Mouse (Mus musculus) spleen, postnatal 10 days (tissue): Measurements from ENCODE around the gene Zfp592.
"Not testable (repeated sequence)": the region's sequence is repeated elsewhere in the genome, so short reads cannot be mapped to it uniquely, and the experiment has no call there.

Experiments used
- DNase-seq, 2 experiments: peaks; one replicate each; pipeline ENCODE4 v3.0.0; 2021 to 2022; ENCODE audit warnings: low spot score in 2 of 2

Gene Zfp592

DNA sequence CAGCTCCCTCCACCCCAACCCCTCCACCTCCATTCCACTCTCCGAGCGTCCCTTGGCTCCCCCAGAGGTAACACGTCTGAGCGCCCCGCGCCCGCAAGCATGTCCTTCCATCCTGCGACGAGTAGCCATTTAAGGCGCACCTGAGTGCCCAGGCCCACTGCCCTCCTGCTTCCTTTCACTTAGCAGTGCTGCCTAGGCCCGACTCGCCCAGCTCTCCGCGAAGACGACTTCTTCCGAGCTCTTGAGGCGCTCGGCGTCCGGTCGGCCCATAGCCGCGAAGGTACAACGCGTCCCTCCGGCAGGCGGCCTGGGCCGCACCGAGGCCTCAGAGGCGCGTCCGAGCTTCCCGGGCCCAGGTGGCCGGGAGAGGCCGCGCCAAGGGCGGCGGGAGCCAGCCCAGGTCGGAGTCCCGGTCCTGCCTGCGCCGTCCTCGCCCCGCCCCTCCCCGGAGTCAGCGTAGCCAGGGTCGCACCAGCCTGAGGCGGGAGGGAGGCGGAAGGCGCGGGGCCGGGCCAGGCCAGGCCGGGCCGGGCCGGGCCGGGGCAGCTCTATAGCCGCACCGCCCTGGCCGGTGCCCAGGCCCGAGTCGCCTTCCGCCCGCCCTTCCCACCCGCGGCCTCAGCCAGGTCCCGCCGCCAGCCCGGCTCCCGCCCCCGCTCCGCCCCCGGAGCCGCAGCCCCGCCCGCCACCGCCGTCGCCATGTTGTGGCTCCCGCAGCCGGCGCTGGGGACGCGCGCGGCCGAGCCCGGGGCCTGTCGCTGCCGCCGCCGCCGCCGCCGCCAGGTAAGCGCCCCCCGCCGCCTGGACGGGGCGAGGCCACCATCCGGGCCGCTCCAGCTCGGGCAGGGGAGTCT is at the start of gene Zfp592:
Zfp592 (plus strand) TSS at position 702 of the 854 bp plus-strand sequence.
- DNase-seq, result peak; percentile 89

DNA sequence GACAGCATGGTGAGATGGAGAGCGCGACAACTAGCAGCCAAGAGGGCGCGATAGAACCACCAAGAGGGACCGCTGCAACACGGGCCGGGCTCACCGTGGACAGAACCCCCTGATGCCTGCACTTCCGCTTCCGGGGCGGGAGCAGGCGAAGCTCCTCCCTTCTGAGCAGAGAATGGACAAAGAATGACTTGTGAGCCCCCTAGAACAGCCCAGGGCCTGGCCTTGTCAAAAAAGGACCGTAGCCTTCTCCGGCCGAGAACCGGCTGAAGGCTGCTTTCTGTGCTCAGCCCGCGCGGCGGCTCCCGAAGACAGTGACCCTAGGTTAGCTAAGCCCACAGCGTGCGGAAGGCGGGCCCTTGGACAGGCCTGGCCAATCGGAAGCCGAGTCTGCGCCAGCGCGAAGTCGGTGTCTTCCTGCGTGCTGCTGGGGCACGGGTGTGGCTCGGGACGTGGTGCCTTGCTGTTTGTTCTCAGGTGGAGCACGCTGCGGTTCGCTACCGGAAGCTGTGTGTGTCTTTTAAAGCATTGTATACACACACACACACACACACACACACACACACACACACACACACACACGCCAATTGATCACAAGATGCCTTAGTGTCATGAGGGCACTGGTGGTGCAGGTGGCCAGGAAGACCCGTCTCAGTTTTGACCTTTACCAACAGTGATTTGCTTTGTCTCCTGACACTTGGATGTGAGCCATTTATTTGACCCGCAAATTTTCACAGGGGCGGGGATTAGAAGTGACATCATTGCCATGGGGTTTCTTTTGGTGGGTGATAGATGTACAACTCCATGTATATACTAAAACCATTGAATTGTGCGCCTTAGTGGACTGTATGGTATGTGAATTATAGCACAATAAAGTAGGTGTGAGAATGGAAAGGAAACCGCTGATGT is 45.8 kb upstream of the Zfp592 start, which contains the start of gene Sec11a:
Sec11a (minus strand) TSS at position 336 of the 906 bp plus-strand sequence.
- DNase-seq, result peak; percentile 95 to 96

DNA sequence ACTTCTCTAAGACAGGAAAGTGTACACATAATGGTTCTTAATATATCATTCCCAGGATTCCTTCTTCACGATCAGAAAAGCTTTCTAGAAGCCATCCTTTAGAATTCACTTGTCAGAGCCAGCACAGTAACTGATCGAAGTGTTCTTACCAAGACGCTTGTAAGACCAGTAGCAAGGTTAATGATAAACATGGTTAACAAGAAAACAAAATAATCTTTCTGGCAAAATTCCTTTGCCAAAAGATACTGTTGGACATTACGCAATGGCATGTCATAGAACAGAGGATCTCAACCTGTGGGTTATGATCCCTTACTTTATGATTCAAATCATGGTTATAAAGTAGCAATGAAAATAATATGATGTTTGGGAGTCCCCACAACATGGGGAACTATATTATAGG is 42.0 kb upstream of the Zfp592 start:
- DNase-seq, result no peak

DNA sequence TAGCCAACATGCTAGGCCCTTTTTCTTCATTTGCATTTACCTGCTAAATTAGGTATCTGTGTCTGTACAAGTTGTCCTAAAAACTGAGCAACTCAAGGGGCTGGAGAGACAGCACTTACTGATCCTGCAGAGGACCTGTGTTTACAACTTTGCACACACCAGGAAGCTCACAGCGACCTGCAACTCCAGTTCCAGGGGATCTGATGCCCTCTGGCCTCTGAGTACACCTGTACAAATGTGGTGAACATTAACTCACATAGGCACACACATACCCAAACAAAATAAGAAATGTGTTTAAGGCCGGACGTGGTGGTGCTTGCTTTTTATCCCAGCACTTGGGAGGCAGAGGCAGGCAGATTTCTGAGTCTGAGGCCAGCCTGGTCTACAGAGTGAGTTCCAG is 41.3 kb upstream of the Zfp592 start:
- no peak for DNase-seq

DNA sequence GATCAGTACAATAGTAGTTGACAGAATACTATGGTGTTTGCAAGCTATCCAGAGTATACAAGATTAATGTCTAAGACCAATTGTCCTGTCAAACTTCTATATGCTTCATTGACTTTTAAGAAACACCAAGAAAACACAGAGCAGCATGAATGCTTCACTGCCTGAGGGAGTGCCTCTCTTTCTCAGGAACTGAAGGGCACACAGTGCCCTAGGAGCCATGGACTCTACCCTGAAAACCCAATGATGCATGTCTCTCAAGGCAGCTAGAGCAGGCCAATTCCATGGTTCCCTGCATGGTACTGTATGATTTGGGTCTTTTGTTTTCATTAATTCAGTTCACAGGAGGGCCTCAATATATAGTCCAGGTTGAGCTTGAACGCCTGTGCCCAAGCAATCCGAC is 39.2 kb upstream of the Zfp592 start:
- DNase-seq, result no peak

DNA sequence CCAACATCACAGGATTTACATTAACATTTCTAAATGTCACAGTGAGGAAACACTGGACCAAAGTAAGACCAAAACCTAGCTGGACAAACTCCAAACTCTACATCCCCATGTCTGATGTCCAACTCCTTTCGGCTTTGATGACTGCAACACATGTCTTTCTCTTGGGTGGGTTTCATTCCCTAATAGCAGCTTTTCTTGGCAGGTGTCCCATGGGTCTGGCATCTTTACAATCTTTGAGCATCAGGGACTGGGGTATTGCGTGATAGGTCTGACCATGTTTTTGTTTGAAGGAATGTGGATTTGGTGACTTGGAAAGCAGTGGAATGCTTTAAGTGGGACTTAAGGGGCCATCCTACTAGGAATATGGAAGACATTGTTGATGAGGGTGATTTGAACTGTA is 36.6 kb upstream of the Zfp592 start:
- no peak for DNase-seq

DNA sequence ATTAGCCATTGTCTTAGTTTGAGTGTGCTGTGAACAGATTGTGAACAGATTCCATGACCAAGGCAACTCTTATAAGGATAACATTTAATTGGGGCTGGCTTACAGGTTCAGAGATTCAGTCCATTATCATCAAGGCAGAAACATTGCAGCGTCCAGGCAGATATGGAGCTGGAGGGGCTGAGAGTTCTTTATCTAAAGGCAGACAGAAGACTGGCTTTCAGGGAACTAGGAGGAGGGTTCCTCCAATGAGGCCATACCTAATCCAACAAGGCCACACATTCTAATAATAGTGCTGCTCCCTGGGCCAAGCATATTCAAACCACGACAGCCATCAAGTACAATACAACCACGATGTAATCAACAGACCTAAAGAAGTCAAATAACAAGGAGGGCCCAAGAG is 34.5 kb upstream of the Zfp592 start:
- no peak for DNase-seq

DNA sequence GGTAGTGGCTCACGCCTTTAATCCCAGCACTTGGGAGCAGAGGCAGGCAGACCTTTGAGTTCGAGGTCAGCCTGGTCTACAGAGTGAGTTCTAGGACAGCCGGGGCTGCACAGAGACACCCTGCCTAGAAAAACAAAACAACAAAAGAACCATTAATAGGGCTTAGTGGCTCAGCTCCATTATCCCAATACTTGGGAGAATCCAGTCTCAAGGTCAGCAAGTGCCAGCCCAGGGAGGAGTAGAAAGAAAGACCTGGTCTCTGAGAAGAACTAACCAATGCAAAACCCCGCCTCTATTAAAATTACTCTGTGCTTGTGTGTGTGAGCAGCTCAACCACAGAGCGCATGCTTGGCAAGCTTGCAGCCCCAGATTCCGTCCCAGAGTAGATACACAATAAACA is 30.7 kb upstream of the Zfp592 start:
- no peak for DNase-seq

DNA sequence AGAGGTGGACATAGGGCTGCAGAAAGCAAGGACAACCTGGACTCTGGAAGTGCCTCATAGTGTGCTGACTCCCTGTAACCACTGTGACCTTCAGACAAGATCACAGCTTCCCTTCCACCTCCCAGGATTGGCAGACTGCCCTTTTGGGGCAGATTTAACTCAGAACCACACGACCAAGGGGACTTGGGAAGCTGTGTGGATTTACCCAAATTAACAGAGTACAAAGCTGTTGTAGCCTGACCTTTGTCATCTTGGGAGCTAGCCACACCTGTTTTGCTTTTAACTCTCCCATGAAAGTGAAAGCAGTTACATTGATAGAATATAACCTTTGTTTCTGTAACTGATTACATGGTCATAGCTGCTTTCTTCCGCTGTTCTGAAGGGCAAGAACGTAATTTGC is 22.6 kb upstream of the Zfp592 start:
- no peak for DNase-seq

DNA sequence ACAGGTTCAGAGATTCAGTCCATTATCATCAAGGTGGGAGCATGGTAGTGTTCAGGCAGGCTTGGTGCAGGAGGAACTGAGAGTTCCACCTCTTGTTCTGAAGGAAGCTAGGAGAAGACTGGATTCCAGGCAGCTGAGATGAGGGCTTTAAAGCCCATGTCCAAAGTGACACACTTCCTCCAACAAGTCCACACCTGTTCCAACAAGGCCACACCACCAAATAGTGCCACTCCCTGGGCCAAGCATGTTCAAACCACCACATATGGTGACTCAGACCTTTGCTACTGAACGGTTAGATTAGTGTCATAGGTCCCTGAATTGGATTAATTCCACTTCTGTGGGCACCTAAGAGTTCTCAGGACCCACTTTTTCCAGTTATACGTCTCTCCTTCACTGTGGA is 22.1 kb upstream of the Zfp592 start:
- no peak for DNase-seq

DNA sequence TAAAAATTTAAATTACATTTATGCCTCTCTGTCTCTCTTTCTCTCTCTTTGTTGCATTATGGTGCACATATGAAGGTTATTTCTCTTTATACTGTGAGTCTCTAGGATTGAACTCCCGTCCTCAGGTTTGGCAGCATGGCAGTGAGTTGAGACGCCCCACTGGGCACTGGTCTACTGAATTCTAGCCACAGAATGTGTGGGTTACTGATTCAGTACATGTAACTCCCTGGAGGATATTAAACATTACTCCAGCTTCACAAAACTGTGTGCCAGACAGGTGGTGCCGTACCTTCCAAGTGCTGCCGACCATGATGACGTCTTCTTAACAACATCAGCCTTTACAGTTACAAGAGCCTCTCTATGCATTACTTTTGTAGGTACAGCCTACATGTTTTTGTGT is 21.4 kb upstream of the Zfp592 start:
- no peak for DNase-seq

DNA sequence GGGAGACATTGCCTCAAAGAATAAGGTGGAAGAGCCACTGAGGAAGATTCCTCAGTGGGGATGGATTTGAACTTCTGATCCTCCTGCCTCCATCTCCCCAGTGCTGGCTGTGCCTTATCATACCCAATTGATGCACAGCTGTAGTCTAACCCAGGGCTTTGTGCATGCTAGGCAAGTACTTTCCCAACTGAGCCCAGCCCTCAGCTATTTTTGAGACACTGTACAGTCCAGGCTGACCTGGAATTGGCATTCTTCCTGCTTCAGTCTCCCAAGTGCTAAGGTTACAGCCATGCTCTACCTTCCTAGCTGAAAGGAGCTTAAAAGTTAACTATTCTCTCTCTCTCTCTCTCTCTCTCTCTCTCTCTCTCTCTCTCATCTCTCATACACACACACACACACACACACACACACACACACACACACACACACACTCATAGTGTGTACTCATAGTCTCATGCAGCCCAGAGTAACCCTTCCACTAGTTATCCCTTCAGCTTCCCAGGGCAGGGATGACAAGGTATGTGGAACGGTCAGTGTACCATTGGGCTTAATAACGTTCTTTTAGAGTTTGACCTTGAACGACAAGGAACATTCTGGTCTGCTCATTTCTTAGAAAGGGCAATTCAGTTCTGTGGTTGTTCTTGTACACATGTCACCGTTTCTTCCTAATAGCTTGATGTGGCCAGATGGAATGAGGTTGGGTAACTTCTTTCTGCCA is 20.4 kb upstream of the Zfp592 start:
- not testable (repeated sequence) for DNase-seq

DNA sequence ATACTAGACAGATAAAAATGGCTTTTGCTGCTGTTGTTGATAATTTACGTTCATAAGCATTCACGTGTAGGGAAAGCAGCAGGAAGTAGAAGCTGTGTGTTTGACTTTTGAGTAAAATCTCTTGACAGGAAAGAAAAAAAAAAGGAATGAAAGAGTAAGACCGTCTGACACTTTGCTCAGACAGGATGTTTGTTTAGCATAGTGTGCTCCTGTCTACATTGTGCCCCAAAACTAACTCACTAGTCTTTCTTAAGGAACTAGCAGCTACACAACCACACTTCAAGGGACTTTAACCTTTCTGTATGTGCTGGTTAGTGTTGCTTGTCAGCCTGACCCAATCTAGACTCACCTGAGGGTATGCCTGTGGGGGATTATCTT is 19.9 kb upstream of the Zfp592 start:
- not testable (repeated sequence) for DNase-seq

DNA sequence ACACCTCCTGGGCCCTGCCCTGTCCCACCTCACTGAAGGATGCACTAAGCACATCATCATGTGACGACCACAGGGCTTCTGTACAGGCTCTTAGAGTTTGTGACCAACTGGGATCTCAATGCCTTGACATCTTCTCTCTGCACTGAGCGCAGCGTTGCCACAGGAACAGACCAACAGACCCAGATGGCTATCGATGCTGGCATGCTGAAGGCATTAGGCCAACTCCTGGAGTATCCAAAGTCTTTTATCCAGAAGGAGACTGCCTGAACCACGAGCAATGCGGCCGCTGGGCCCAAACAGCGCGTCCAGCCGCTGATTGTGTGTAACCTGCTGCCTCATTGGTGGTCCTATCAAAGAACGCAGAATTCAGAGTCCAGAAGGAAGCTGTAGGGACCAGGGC is 12.9 kb upstream of the Zfp592 start:
- no peak for DNase-seq

DNA sequence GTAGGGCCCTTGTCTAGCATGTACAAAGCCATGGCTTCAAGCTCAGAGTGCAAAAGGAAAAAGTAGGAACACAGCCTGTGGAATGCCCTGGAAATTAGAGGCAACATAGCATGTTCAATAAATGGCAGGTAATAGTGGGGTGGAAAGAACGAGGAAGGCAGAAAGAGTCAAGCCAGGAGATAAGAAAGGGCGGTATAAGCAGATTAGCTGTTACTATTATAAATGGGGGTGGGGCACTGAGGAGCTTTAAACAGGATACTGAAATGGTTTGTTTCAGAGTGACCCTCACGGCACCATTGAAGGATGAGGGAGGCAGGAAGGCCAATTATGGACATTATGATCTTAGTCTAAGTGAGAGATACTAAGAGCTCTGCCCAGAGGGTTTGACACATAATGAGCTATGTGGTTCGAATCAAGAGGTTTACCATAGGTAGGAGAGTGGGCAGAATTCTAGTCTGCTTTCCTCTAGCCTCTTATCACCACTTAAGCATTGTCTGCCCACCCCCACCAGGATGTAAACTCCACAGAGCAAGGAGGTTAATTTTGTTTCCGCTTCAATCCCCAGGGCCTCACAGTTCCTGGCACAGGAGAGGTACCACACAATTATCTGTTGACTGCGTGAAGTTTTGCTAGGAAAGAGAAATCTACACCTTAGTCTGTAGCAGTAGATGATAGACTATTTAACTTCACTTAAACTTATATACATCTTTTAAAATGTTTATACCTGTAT is 6.9 kb upstream of the Zfp592 start:
- DNase-seq, result no peak

DNA sequence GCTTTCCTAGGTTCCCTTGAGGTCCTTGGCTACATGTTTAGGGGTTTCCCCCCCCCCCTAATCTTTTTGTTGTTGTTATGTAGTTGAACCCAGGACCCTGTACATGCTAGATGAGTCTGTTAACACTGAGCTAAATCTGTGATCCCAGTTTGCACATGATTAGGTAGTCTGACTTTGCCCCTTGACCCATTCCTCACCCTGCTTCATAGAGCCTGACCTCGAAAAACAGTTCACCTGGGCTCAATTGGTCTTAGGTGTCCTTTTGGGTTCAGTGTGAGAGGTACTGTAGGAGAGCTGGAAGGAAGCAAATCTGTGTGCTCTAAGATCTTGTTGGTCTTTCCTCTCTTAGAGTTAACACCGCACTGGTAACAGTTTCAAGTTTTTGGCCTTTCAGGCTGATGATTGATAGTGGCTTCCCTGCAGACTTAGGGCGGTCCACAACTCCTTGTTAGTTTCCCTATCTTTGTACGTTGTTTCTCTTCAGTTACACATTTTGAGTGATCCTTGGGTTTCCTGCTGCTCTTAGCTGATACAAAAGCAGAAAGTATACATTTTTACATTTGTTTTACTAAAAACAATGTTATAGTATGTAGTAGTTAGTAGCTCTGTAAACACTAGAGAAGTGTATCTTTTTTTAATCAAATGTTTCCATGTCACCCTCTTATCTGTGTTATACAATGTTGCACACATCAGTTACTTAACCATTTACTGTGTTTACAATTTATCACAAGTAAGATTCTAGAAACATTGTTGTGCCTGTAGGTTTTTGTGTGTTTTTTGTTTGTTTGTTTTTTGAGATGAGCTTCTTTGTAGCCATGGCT is 5.5 kb upstream of the Zfp592 start:
- DNase-seq, result no peak

DNA sequence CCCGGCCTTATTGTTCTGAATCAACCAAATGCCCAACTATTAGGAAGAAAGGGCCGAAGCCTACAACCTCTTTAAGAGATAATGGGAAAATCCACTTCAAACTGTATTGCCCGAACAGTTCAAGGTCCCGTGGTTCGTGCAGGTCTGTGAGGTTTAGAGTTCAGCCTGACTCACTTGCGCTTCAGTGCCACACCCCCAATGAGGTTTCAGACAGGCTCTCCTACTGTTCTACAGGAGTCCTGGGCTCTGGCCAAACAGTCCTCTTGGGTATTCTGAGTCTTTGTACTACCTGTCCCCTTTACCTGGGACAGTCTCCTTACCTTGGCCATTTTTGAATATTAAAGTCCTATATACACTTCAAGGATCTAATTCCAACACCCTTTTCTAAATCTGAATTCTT is 3.2 kb upstream of the Zfp592 start:
- no peak for DNase-seq

DNA sequence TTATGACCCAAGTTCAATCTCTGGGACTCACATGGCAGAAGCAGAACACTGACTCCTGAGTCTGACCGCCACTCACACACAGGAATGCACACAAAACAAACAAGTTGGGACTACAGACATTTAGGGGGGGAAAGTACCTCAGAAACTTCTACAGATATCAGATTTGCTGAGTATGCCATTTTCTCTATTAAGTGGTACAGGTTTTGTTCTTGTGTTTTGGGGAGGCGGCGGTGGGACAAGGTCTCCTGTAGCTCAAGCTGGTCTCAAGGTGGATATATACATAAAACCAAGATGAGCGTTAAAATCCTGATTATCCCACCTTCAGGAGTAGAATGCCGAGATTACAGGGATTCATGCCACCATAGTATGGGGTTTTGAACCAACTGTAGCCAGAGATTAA is 1.9 kb upstream of the Zfp592 start:
- no peak for DNase-seq

DNA sequence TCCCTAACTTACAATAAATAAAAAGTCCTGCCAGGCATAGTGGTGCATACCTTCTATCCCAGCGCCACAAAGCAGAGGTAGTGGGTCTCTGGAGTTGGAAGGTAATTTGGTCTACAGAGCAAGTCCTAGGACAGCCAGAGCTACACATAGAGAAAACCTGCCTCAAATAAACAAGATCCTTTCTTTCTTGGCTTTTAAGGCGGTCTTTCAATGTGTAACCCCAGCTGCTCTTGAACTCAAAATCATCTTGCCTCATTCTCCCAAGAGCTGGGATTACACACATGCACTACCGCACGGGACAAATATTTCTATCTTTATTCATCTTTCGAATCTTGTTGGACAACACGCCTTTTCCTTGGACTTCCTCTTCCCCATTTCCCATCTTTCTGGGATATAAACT is 1.4 kb upstream of the Zfp592 start:
- DNase-seq, result no peak

DNA sequence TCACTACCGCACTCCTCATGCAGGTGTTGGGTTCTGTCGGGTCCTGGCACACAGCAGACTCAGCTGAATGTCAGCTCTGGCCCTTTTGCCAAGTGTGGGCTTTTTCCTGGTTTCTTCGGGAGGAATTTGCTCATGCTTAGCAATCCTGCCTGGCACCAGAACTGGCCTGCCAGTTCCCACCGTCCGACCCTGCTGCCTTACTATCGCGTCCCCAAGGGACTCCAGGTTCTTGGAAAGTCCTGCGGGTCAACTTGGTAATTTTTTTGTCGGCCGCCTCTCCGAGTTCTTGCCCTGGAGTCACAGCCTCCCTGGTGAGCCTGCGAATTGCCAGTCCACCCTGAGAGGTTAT is 876 bp upstream of the Zfp592 start:
- no peak for DNase-seq
